ENCODE assay signal across 8 mouse cellular contexts in the genomic region with DNA sequence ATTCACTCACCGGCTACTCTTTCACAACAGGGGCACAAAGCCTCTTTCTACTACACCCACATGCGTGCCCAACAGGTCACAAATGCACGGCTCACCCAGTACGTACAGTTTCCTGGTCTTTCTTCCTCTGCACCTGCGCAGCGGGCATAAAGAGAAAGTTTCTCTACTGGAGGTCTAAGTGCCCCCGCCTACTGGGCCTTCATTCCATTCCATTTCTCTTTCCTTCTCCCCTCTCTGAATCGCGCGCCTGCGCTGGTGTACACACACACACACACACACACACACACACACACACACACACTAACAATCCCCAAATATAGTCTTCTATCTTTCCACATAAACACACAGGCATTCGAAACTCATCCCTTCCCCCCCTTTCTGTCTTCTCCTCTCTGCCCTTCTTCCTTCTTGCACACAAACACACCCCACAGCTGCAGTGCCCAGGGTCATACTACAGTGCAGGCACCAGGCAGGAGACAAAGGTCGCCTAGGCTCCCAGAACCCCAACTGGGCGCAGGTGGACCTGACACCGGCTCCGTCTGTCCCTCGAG. TPM values are rescaled to one million over a fixed set of nuclear protein-coding genes. Genes with fewer than 3 reads are reported as not detected.
DNase-seq lines count a peak whose midpoint lies in the region; ATAC-seq and TF ChIP-seq lines count a peak whose summit lies in the region.

No protein-coding gene starts in this region.

- peak; percentile 41 for DNase-seq in right cerebral cortex, postnatal 4 days
- no peak for DNase-seq in right cerebral cortex, postnatal 36 days (ENCODE audit: low spot score in 2 of 2)
- no peak for DNase-seq in embryonic facial prominence, embryonic 11.5 days (ENCODE audit: low spot score)
- DNase-seq in gastrocnemius, postnatal 36 days: no peak
- no peak for DNase-seq in layer of hippocampus, postnatal 36 days

- H3K27ac ChIP-seq in embryonic facial prominence, embryonic 11.5 days (replicated peaks; ENCODE audit: low read depth, low read length): 0 out of 2 replicates have a peak overlapping the region, but pooled peaks have one; percentile 13
- peak overlapping the region; percentile 80 for H3K27ac ChIP-seq in lung, embryonic 15.5 days
- peak overlapping the region; percentile 64; the same call in 1 of the 2 replicates for H3K27ac ChIP-seq in olfactory bulb, adult 2 months (ENCODE audit: insufficient read depth, low read depth, low read length)

- WGBS in embryonic facial prominence, embryonic 11.5 days: 14% methylated on average over 17 of the region's 17 CpGs
- WGBS in lung, embryonic 15.5 days: 7% methylated on average over 17 of the region's 17 CpGs
- 7% methylated on average over 17 of the region's 17 CpGs for WGBS in olfactory bulb, adult 2 months

- no peak; the same call in 1 of the 2 replicates for ATAC-seq in embryonic facial prominence, embryonic 11.5 days (replicated peaks; ENCODE audit: insufficient number of reproducible peaks, low FRiP score, low TSS enrichment, low read depth)
- ATAC-seq in inflammation-experienced regulatory T-cells, adult 6 months: peak; percentile 62
- peak; percentile 60 for ATAC-seq in lung, embryonic 15.5 days (ENCODE audit: borderline replicate concordance, extremely low read depth, low FRiP score, low TSS enrichment)

- no peaks in the 10 kb centered on the region for H3K27me3 ChIP-seq in embryonic facial prominence, embryonic 11.5 days (ENCODE audit: control insufficient read depth, insufficient read depth, low read length)
- H3K27me3 ChIP-seq in lung, embryonic 15.5 days: peaks cover 14% of the 10 kb centered on the region; the same call in 1 of the 2 replicates

- TF ChIP-seq CTCF in olfactory bulb, adult 2 months (IDR thresholded peaks at IDR 0.05; ENCODE audit: insufficient read depth, low read depth, low read length): no peak

- intact Hi-C loops in gastrocnemius, postnatal 36 days (cut with DNase I): no loop called here

- H3K9ac ChIP-seq in embryonic facial prominence, embryonic 11.5 days (replicated peaks; ENCODE audit: low read length): peak overlapping the region; percentile 68
- peak overlapping the region; percentile 79 for H3K9ac ChIP-seq in lung, embryonic 15.5 days

- H3K4me2 ChIP-seq in embryonic facial prominence, embryonic 11.5 days (ENCODE audit: low read depth, low read length): peak overlapping the region; percentile 84
- peak overlapping the region; percentile 92 for H3K4me2 ChIP-seq in lung, embryonic 15.5 days

- H3K9me3 ChIP-seq in embryonic facial prominence, embryonic 11.5 days (replicated peaks; ENCODE audit: control insufficient read depth, low read length): no peaks in the 10 kb centered on the region
- H3K9me3 ChIP-seq in lung, embryonic 15.5 days: no peaks in the 10 kb centered on the region

- no peaks in the 10 kb centered on the region for H3K36me3 ChIP-seq in embryonic facial prominence, embryonic 11.5 days (replicated peaks; ENCODE audit: control insufficient read depth, insufficient read depth, low read depth, low read length)
- H3K36me3 ChIP-seq in lung, embryonic 15.5 days: no peaks in the 10 kb centered on the region

- TF ChIP-seq POLR2A in olfactory bulb, adult 2 months (IDR thresholded peaks at IDR 0.05; ENCODE audit: insufficient read depth, low read depth, low read length): no peak

- H3K4me3 ChIP-seq in embryonic facial prominence, embryonic 11.5 days (ENCODE audit: low read depth, low read length): peak overlapping the region; percentile 70
- H3K4me3 ChIP-seq in lung, embryonic 15.5 days: peak overlapping the region; percentile 65
- peak overlapping the region; percentile 95 for H3K4me3 ChIP-seq in olfactory bulb, adult 2 months (ENCODE audit: insufficient read depth, low read depth, low read length)

- H3K4me1 ChIP-seq in embryonic facial prominence, embryonic 11.5 days (ENCODE audit: control insufficient read depth, insufficient read depth, low read length): peaks cover 5% of the 10 kb centered on the region
- peaks cover 40% of the 10 kb centered on the region for H3K4me1 ChIP-seq in lung, embryonic 15.5 days
- H3K4me1 ChIP-seq in olfactory bulb, adult 2 months (ENCODE audit: control insufficient read depth, insufficient read depth, low read length): peaks cover 38% of the 10 kb centered on the region

RNA-seq across cellular contexts. Expression of gene Ece1, which starts 0.5 kb away (rescaled TPM):
- 32.2 and 38.0 TPM in 2 replicates for polyA plus RNA-seq in embryonic facial prominence, embryonic 11.5 days (2014; fragmentation: Nextera tagmentation; extraction: Ambion mirVana)
- 10 to 100 TPM; 18.2 to 32.0 (median 23.3) TPM for polyA plus RNA-seq in inflammation-experienced regulatory T-cells, adult 6 months (2017; shearing (Covaris generic))
- polyA plus RNA-seq in lung, embryonic 15.5 days (2015; fragmentation: Nextera tagmentation; extraction: Ambion mirVana): 31.1 and 48.4 TPM in 2 replicates
- not detected in 2 replicates for polyA plus RNA-seq in olfactory bulb, adult 2 months (2012; ENCODE audit: insufficient read depth, insufficient read length, low replicate concordance, missing spikeins)
- total RNA-seq in gastrocnemius, postnatal 36 days (2021): 10 to 100 TPM; 57.9 to 67.9 TPM
- 10 to 100 TPM; 54.4 to 57.3 TPM for total RNA-seq in layer of hippocampus, postnatal 36 days (2021)

Comparison
In these comparisons a context has a peak if more than half of its experiments do, and no peak if none do; other contexts are left out.
1. H3K27ac ChIP-seq: peak in every context shown above with its lines; median percentile 80 in lung, embryonic 15.5 days; 64 in olfactory bulb, adult 2 months; 13 in embryonic facial prominence, embryonic 11.5 days.